Mouse (Mus musculus): ENCODE data around the gene Nelfe. TPM values are rescaled to one million over a fixed set of nuclear protein-coding genes. Genes with fewer than 3 reads are reported as not detected.

Gene Nelfe
- total and polyA plus RNA-seq, 3 experiments: 38.7 to 159 (median 60.0) TPM

- peaks cover 6 to 25% of the 10 kb centered on the region in 2 experiments for H3K4me1 ChIP-seq (ENCODE audit: control insufficient read depth in 1 of 2, insufficient read depth in 2 of 2)
- dilution Hi-C loops (cut with MboI; ENCODE audit: extremely low pct_ligation_motif_present, extremely low pct_unique_long_range_greater_than_20kb, low sequenced_read_pairs): no loop called here
- H3K4me3 ChIP-seq (replicated peaks in 1 of 3; ENCODE audit: low read depth in 2 of 3, low read length in 2 of 3, poor library complexity in 1 of 3): no peak overlapping the region
- no peaks in the 10 kb centered on the region for H3K79me2 ChIP-seq (replicated peaks; ENCODE audit: control insufficient read depth, extremely low read depth, insufficient read depth, poor library complexity, severe bottlenecking)
- in situ Hi-C loops (cut with MboI; ENCODE audit: low pct_ligation_motif_present, low pct_unique_long_range_greater_than_20kb, low sequenced_read_pairs): no loop called here
- H3K4me2 ChIP-seq (ENCODE audit: insufficient read depth, low read depth, poor library complexity, severe bottlenecking): no peak overlapping the region
- no peaks in the 10 kb centered on the region for H3K27me3 ChIP-seq (replicated peaks)
- no peak overlapping the region for H3K27ac ChIP-seq (ENCODE audit: insufficient read depth, low read depth)
- no peak for DNase-seq (ENCODE audit: extremely low read depth)
- H3K36me3 ChIP-seq (replicated peaks in 1 of 2; ENCODE audit: control insufficient read depth in 1 of 2, insufficient read depth in 1 of 2, low read length in 1 of 2): peaks cover 1% of the 10 kb centered on the region in 2 experiments
- H3K9ac ChIP-seq (ENCODE audit: insufficient read depth, low read depth): no peak overlapping the region
- H3K9me3 ChIP-seq (replicated peaks; ENCODE audit: low read length): peaks cover 5% of the 10 kb centered on the region
- TF ChIP-seq POLR2AphosphoS2 (IDR thresholded peaks at IDR 0.05; ENCODE audit: low read depth, low read length) (no peak), IRF4 (IDR thresholded peaks at IDR 0.05; ENCODE audit: low read depth, low read length) (no peak), BHLHE40 (IDR thresholded peaks at IDR 0.05; ENCODE audit: low read depth, low read length) (0 out of 2 replicates have a peak, but pooled peaks have one; percentile 17)
Observed at GRCm38 (mm10) chr17:34890074-34890743, 40.0 kb downstream of the Nelfe start.

- in situ Hi-C loops (cut with MboI; ENCODE audit: low pct_ligation_motif_present, low pct_unique_long_range_greater_than_20kb, low sequenced_read_pairs) (no loop called here), dilution Hi-C loops (cut with MboI; ENCODE audit: extremely low pct_ligation_motif_present, extremely low pct_unique_long_range_greater_than_20kb, low sequenced_read_pairs) (no loop called here)
- no peak overlapping the region for H3K4me3 ChIP-seq (replicated peaks in 1 of 3; ENCODE audit: low read depth in 2 of 3, low read length in 2 of 3, poor library complexity in 1 of 3)
- H3K4me2 ChIP-seq (ENCODE audit: insufficient read depth, low read depth, poor library complexity, severe bottlenecking): no peak overlapping the region
- DNase-seq (ENCODE audit: extremely low read depth): no peak
- H3K9me3 ChIP-seq (replicated peaks; ENCODE audit: low read length): peaks cover 8% of the 10 kb centered on the region
- no peaks in the 10 kb centered on the region for H3K79me2 ChIP-seq (replicated peaks; ENCODE audit: control insufficient read depth, extremely low read depth, insufficient read depth, poor library complexity, severe bottlenecking)
- H3K36me3 ChIP-seq (replicated peaks in 1 of 2; ENCODE audit: control insufficient read depth in 1 of 2, insufficient read depth in 1 of 2, low read length in 1 of 2): peaks cover 2 to 13% of the 10 kb centered on the region in 2 experiments
- no peaks in the 10 kb centered on the region for H3K27me3 ChIP-seq (replicated peaks)
- H3K4me1 ChIP-seq (ENCODE audit: control insufficient read depth in 1 of 2, insufficient read depth in 2 of 2): peaks cover 10 to 34% of the 10 kb centered on the region in 2 experiments
- no peak overlapping the region for H3K27ac ChIP-seq (ENCODE audit: insufficient read depth, low read depth)
- TF ChIP-seq PAX5 (IDR thresholded peaks at IDR 0.05; ENCODE audit: low read length) (no peak), RAD21 (IDR thresholded peaks at IDR 0.05; ENCODE audit: low read depth, low read length) (peak; percentile 8; the same call in 1 of the 2 replicates), CTCF (conservative IDR thresholded peaks at IDR 0.05 in 1 of 2, IDR thresholded peaks at IDR 0.05 in 1 of 2; ENCODE audit: low read depth in 2 of 2, low read length in 2 of 2) (peak in 1 of 2 experiments; percentile 33; a peak in 2 of 4 replicates)
- H3K9ac ChIP-seq (ENCODE audit: insufficient read depth, low read depth): no peak overlapping the region
Observed at GRCm38 (mm10) chr17:34891377-34891776, 41.2 kb downstream of the Nelfe start.

- Histone ChIP-seq H3K4me3 (replicated peaks in 1 of 3; ENCODE audit: low read depth in 2 of 3, low read length in 2 of 3, poor library complexity in 1 of 3) (no peak overlapping the region), H3K79me2 (replicated peaks; ENCODE audit: control insufficient read depth, extremely low read depth, insufficient read depth, poor library complexity, severe bottlenecking) (no peaks in the 10 kb centered on the region; the same call in none of the 2 replicates), H3K4me2 (ENCODE audit: insufficient read depth, low read depth, poor library complexity, severe bottlenecking) (peak overlapping the region; percentile 18; the same call in 1 of the 2 replicates), H3K4me1 (ENCODE audit: control insufficient read depth in 1 of 2, insufficient read depth in 2 of 2) (peaks cover 9 to 29% of the 10 kb centered on the region in 2 experiments), H3K9me3 (replicated peaks; ENCODE audit: low read length) (peaks cover 5% of the 10 kb centered on the region), H3K27me3 (replicated peaks) (no peaks in the 10 kb centered on the region), H3K9ac (ENCODE audit: insufficient read depth, low read depth) (peak overlapping the region; percentile 41; the same call in 1 of the 2 replicates), H3K27ac (ENCODE audit: insufficient read depth, low read depth) (no peak overlapping the region), H3K36me3 (replicated peaks in 1 of 2; ENCODE audit: control insufficient read depth in 1 of 2, insufficient read depth in 1 of 2, low read length in 1 of 2) (peaks cover 2 to 15% of the 10 kb centered on the region in 2 experiments)
- in situ Hi-C loops (cut with MboI; ENCODE audit: low pct_ligation_motif_present, low pct_unique_long_range_greater_than_20kb, low sequenced_read_pairs) (no loop called here), dilution Hi-C loops (cut with MboI; ENCODE audit: extremely low pct_ligation_motif_present, extremely low pct_unique_long_range_greater_than_20kb, low sequenced_read_pairs) (no loop called here)
- no peak for TF ChIP-seq RCOR1 (conservative IDR thresholded peaks at IDR 0.05; ENCODE audit: low read depth, low read length)
- no peak for DNase-seq (ENCODE audit: extremely low read depth)
Observed at GRCm38 (mm10) chr17:34893072-34893824, 43.1 kb downstream of the Nelfe start.

All from CH12.LX (cell line).